Mouse (Mus musculus) kidney, postnatal 25 days (tissue): ENCODE results near the gene Ubc.

ENCODE experiments used
- DNase-seq, 2 experiments: peaks; one replicate each; pipeline ENCODE4 v3.0.0; 2021; ENCODE audit warnings: mixed read lengths in 2 of 2

The Ubc gene

DNA sequence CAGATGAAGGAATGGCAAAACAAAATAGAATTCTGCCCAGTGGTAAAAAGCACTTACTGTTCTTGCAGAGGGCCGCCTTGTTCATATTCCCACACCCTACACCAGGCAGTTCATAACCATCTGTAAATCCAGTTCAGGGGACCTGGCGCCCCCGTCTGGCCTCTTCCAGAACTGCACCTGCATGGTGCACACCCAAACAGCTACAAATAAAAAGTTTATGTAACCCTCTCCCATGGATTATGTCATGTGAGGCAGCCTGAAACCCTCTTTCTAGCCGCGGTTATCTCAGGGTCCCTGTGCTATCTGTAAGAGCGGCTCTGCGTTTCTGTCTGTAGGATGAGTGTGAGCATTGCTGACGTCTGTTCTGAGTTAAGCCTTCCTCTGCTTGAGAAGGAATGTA is 41.5 kb downstream of the Ubc start:
- DNase-seq: peak in 1 of 2 experiments; percentile 69

DNA sequence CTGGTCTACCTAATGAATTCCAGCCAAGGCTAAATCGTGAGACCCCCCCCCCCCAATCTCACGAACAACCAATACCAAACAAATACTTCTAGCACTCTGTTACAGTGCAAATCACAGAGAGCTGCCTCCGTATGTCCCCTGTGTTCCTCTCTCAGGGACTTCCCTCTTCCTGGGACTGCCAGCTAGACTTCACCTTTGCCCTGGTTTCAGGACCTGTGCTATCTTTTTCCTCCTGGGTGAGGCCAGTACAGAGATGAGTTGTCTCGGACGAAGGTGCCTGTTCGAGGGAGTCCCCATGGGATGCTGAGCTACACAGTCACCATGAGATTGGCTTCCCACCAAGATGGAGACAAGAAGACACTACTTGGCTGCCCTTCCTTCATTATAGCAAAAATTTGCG is 41.9 kb downstream of the Ubc start:
- no peak for DNase-seq

DNA sequence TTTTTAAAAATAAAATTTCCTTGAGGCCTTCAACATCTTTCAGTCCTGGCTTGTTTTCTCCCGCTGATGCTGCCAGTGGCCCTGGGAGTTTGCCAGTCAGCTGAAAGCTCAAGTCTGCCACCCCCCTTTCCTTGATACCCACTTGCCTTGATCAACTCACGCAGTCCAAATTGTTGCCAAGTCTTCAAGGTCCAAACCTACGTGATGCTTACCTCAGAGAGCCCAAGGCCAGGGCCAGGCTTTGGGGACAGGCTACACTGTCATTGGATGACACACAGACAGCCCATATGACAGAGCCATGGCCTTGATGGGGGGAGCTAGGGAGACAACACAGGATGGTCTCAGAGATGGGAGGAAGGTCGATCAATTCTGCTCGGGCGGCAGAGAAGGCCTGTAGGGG is 45.7 kb downstream of the Ubc start:
- DNase-seq: no peak

DNA sequence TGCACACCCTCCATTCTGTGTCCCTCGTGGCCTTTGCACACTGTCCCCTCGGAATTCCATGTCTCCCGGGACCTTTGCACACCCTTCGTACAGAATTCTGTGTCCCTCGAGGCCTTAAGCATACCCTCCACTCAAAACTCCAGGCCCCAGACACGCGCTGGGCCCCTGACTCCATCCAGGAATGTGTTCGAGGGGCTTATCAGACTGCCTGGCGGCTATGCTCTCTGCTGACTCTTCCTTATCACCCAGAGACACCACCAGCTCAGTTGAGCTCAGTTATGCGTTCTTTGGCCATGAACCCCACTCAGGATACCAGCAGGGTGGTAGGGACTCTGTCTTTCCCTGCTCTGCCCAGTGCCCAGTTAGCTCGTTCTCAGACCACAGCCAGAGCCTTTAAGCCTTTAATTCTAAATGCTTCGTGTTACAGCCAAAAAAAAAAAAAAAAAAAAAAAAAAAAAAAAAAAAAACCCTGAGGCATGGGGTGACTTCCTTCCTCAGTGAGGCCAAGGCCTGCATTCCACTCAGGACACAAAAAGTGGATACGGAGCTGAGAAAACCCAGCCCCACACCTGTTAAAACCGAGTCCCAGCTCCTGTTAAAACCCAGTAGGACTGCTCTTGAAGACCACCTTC is 48.4 kb downstream of the Ubc start:
- no peak for DNase-seq

DNA sequence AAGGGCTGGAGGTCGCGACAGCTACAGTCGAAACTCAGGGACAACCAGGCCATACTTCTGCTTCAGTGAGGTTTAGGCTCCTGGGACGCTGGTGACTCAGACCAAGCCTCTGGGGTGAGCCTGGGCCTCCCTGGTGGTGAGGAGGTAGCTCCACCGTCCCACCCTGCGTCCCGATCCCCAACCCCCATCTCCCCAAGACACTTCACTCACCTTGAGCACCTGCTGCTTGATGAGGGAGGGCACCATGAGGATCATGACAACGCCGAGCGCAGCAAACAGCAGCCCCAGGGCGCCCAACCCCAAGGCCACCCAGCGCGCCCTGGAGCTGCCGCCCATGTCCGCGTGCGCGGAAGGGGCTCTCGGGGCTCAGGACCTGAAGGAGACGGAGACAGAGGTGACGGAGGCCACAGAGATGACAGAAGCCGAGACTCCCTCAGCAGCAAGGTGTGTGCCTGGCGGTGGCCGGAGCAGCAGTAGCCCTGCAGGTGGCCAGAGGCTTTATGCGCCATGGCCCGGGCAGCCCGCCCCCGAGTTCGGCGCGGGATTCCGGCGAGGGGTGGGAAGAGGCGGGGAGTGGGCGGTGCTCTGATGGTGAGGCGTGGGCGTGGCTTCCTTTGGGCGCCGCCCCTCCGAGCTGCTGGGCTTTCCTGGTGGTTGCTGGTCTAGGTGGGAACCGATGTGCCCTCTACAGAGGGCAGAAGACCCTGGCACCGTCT is 49.3 kb downstream of the Ubc start, which contains the start of gene Scarb1:
Scarb1 (minus strand) TSS at position 548 of the 716 bp plus-strand sequence.
- peak; percentile 92 to 93 for DNase-seq

DNA sequence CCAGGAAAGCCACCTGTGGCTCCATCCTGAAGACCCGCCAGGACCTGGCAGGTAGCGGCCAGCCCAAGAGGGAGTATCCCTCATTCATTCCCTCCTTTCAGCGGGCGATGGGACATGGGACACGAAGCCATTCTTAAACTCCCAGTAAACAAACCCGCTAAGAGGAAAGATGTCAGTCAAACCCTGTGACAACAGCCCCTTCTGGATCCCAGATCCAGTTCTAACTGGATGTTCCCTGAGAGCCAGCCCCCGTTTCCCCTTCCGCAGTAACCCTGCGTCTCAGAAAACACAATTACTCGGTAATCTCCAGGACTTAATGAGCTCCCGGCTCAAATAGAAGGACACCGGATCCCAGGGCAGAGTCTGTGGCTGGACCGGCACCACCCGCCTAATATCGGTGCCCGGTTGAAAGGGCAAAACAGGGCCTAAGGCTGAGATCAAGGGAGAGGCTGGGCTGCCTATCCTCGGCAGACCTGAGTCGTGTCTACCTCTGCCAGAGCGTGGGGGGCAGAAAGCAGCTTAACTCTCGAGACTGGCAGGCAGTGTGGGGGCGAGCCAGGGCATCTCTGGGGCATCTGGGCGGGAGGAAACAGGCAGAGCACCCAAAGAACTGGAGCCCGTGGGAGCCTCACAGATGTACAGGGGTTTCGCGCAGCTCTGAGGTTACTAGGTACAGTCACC is 50.0 kb downstream of the Ubc start:
- DNase-seq: peak in 1 of 2 experiments; percentile 27

DNA sequence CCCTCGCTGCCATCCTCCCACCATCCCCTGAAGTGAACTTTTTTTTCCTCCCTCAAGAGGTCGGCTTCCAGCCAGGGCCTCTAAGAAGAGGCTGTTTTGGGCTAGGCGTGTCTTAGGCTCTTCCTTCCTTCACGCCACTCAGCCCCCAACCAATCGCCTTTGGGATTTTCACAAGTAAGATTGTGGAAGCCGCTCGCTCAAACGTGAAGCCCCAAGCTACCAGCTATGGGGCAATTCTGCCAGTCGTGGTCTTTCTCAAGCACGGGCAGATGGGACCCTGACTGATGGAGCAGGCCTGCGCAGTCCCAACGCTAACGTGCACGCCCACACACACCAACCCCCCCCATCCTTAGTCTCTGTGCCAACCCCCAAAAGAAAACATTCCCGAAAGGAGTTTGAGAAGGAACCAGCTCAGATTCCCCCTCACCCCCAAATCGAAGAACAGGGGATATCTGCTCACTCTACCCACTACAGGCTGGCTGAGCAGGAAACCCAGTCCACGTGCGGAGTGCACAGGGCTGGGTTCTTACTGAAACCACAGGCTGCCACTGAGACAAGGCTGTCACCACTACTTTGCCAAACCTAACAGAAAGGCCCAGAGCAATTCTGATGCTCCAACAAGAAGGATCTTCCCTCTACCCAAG is 50.8 kb downstream of the Ubc start:
- DNase-seq: peak; percentile 61 to 74

DNA sequence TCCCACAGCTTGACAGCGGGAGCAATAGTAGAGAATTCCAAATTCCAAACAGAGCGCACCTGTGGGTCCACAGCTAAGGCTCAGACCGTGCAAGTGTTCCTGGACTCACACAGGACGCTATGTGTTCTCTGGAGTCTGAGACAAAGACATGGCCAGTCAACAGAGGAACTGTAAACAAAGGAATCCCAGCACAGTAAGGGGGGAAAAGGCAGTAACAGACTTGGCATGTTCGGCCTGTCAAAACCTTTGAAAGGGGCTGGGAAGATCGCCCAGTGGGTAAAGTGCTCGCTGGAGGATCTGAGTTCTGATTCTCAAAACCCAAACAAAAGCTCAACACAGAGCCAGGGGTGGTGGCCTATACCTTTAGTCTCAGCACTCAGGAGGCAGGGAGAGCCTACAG is 52.5 kb downstream of the Ubc start:
- no peak for DNase-seq

DNA sequence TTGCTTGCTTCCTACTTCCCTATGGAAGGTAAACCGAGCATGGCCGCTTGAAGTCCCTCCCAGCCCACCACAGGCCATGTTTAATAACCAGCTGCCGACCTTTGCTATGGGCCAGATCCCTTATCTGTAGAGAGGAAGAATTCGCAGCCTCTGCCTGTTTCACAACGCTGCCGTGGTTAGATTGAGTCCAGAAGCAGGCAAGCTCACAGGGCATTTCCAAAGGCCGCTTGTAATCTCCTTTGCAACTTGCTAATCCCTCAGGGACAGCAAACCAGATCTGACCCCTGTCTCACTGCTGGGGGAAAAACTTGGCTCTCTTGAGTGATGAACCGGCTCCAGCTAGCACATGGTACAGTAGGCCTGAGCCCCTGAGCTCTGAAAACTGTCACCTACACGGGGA is 53.0 kb downstream of the Ubc start:
- DNase-seq: no peak
